Mouse (Mus musculus) spleen, adult 2 months (tissue): ENCODE data around the gene Myom3.

Experiments used
- CTCF ChIP-seq: fragments of 200-500 bp; IDR thresholded peaks from 2 replicates; pipeline ENCODE4 v1.5.1; 2011; ENCODE audit warnings: mild to moderate bottlenecking, inconsistent platforms; ENCODE audit not compliant: insufficient read depth, insufficient read length, insufficient replicate concordance; ENCODE audit errors: extremely low read depth
- POLR2A ChIP-seq: fragments of 200-500 bp; IDR thresholded peaks from 2 replicates; pipeline ENCODE4 v1.6.1; 2011; ENCODE audit warnings: low read depth, low read length, inconsistent platforms

DNA sequence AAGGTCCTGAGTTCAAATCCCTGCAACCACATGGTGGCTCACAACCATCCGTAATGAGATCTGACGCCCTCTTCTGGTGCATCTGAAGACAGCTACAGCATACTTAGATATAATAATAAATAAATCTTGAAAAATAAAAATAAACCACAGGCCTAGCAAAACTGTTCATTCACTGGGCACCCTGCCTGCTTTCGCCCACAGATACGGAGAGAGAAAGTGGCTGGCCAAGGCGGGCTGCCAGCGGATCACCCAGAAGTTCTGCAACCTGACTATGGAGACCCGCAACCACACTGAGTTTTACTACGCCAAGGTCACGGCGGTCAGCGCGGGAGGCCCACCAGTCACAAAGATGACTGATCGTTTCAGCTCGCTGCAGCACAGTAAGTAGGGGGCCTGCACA, 25.6 kb upstream of the Myom3 start:
- TF ChIP-seq CTCF (no peak), POLR2A (no peak)
